ENCODE assay signal across 8 mouse cellular contexts in the genomic region with DNA sequence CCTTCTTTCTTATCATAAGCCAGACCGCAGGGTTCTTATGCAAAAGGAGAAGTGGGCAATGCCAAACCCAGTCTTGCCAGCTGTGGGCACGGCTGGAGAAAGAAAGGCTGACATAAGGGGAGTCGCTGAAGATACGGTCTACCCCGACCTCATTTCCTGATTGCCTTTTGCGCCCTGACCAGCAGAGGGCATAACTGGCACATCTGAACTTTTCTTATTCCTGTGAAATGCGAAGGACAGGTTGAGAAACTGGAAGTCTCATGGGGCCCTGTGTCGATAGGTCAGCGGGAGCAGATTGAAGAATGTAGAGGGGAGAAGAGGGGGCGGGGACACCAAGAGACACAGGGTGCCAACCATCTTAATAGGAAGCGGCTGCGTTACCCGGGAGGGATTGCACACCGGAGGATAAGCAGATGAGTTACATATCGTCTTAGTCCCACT.
A peak's percentile ranks its signal among the peaks of the same experiment; 100 is the strongest.
DNase-seq lines count a peak whose midpoint lies in the region; ATAC-seq and TF ChIP-seq lines count a peak whose summit lies in the region.

No protein-coding gene starts in this region.

- peak; percentile 35 for DNase-seq in gastrocnemius, postnatal 14 days
- peak; percentile 88 for DNase-seq in intestine, embryonic 14.5 days (ENCODE audit: low spot score)
- DNase-seq in left cerebral cortex, postnatal 10 days (ENCODE audit: extremely low spot score in 1 of 2, low spot score in 2 of 2), result peak; percentile 65 to 68
- peak; percentile 79 to 88 for DNase-seq in right cerebral cortex, adult 2 months (ENCODE audit: low spot score in 2 of 2)
- peak; percentile 53 to 68 for DNase-seq in urinary bladder, postnatal 36 days (ENCODE audit: low spot score in 2 of 2)

- TF ChIP-seq POLR2A in cortical plate, adult 2 months (IDR thresholded peaks at IDR 0.05; ENCODE audit: extremely low read depth, insufficient read depth, low read length), result no peak

- H3K27me3 ChIP-seq in intestine, embryonic 14.5 days (replicated peaks; ENCODE audit: control insufficient read depth, insufficient read depth, low read length), result 0 out of 2 replicates have a peak, but pooled peaks cover 3% of the 10 kb centered on the region
- peaks cover 29% of the 10 kb centered on the region for H3K27me3 ChIP-seq in megakaryocyte, embryonic 14.5 days (replicated peaks)

- 4% methylated on average over 15 of the region's 15 CpGs for WGBS in intestine, embryonic 14.5 days

- no peak overlapping the region for H3K27ac ChIP-seq in cortical plate, adult 2 months (ENCODE audit: insufficient read depth, low read length)
- H3K27ac ChIP-seq in intestine, embryonic 14.5 days (ENCODE audit: low read depth), result no peak overlapping the region

- H3K4me2 ChIP-seq in intestine, embryonic 14.5 days (ENCODE audit: low read length), result peak overlapping the region; percentile 85

- peak overlapping the region; percentile 30 for H3K4me3 ChIP-seq in cortical plate, adult 2 months (ENCODE audit: insufficient read depth, low read length)
- H3K4me3 ChIP-seq in intestine, embryonic 14.5 days (ENCODE audit: low read depth, low read length), result peak overlapping the region; percentile 35
- peak overlapping the region; percentile 91 for H3K4me3 ChIP-seq in megakaryocyte, embryonic 14.5 days (replicated peaks)

- 0 out of 2 replicates have a peak overlapping the region, but pooled peaks have one; percentile 14 for H3K9ac ChIP-seq in intestine, embryonic 14.5 days (ENCODE audit: low read length)

- H3K4me1 ChIP-seq in cortical plate, adult 2 months (ENCODE audit: control insufficient read depth, insufficient read depth, low read length), result no peaks in the 10 kb centered on the region
- H3K4me1 ChIP-seq in intestine, embryonic 14.5 days (replicated peaks; ENCODE audit: control insufficient read depth, insufficient read depth, low read length), result peaks cover 9% of the 10 kb centered on the region
- H3K4me1 ChIP-seq in megakaryocyte, embryonic 14.5 days, result peaks cover 38% of the 10 kb centered on the region

- intact Hi-C loops in gastrocnemius, postnatal 14 days (cut with DNase I; ENCODE audit: low total_unique reads), result no loop called here
- intact Hi-C loops in left cerebral cortex, postnatal 10 days (cut with DNase I), result loop anchor here (1.0 kb wide), 1 partner anchor 258 kb away; no protein-coding TSS in a partner anchor

- no peaks in the 10 kb centered on the region for H3K9me3 ChIP-seq in intestine, embryonic 14.5 days (ENCODE audit: control insufficient read depth, low read length)
- H3K9me3 ChIP-seq in megakaryocyte, embryonic 14.5 days, result no peaks in the 10 kb centered on the region

- H3K36me3 ChIP-seq in intestine, embryonic 14.5 days (ENCODE audit: control insufficient read depth, insufficient read depth, low read length), result no peaks in the 10 kb centered on the region
- no peaks in the 10 kb centered on the region for H3K36me3 ChIP-seq in megakaryocyte, embryonic 14.5 days (replicated peaks; ENCODE audit: low read length)

- ATAC-seq in activated CD4-positive, CD25-positive, alpha-beta regulatory T cell, adult 4 months, result peak; percentile 72
- no peak; the same call in 1 of the 2 replicates for ATAC-seq in intestine, embryonic 14.5 days (replicated peaks; ENCODE audit: low FRiP score, low TSS enrichment, low read depth)

- TF ChIP-seq CTCF in cortical plate, adult 2 months (IDR thresholded peaks at IDR 0.05; ENCODE audit: extremely low read depth, insufficient read depth, low read length), result peak; percentile 85

Comparison
In these comparisons a context has a peak if more than half of its experiments do, and no peak if none do; other contexts are left out.
1. H3K4me3 ChIP-seq: peak in every context shown above with its lines; median percentile 91 in megakaryocyte, embryonic 14.5 days; 35 in intestine, embryonic 14.5 days; 30 in cortical plate, adult 2 months.
2. DNase-seq: peak in every context shown above with its lines; median percentile 88 in intestine, embryonic 14.5 days; 84 in right cerebral cortex, adult 2 months; 66 in left cerebral cortex, postnatal 10 days; 60 in urinary bladder, postnatal 36 days; 35 in gastrocnemius, postnatal 14 days.